Mouse (Mus musculus): Measurements from ENCODE around the gene Kcnab2. TPM values are rescaled to one million over a fixed set of nuclear protein-coding genes. Genes with fewer than 3 reads are reported as not detected.

The Kcnab2 gene
- total and polyA plus RNA-seq, 3 experiments, result 35.3 to 95.8 (median 58.3) TPM

DNA sequence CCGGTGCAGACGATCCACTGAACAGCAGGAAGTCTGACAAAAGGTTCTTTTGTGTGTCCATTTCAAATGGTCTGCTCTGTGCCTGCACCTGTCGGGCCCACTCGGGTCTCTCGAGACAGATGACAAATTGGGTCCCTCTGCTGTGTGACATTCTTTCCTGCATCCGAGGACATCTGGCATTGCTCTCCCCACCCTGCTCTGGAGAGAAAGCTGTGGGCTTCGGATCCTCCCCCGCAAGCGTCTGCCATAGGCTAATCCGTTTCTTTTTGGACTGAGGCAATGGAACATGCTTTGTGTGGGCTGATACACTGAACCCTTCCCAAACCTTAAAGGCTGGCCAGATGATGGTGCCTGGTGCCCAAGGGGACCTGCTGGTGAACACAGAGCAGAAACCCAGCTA, 24.6 kb downstream of the Kcnab2 start:
- no peak for TF ChIP-seq CHD2 (IDR thresholded peaks at IDR 0.05; ENCODE audit: low read length)
- no peak for TF ChIP-seq CTCF (conservative IDR thresholded peaks at IDR 0.05 in 1 of 2, IDR thresholded peaks at IDR 0.05 in 1 of 2; ENCODE audit: low read depth in 2 of 2, low read length in 2 of 2)
- TF ChIP-seq PAX5 (IDR thresholded peaks at IDR 0.05; ENCODE audit: low read length), result no peak
- TF ChIP-seq RAD21 (IDR thresholded peaks at IDR 0.05; ENCODE audit: low read depth, low read length), result no peak
- no peak overlapping the region for H3K27ac ChIP-seq (ENCODE audit: insufficient read depth, low read depth)
- H3K27me3 ChIP-seq (replicated peaks), result peaks cover 34% of the 10 kb centered on the region
- no peak overlapping the region for H3K9ac ChIP-seq (ENCODE audit: insufficient read depth, low read depth)
- peaks cover 6% of the 10 kb centered on the region for H3K9me3 ChIP-seq (replicated peaks; ENCODE audit: low read length)
- DNase-seq (ENCODE audit: extremely low read depth), result no peak
- in situ Hi-C loops (cut with MboI; ENCODE audit: low pct_ligation_motif_present, low pct_unique_long_range_greater_than_20kb, low sequenced_read_pairs) (no loop called here), dilution Hi-C loops (cut with MboI; ENCODE audit: extremely low pct_ligation_motif_present, extremely low pct_unique_long_range_greater_than_20kb, low sequenced_read_pairs) (no loop called here)
- H3K4me3 ChIP-seq (replicated peaks in 1 of 3; ENCODE audit: low read depth in 2 of 3, low read length in 2 of 3, poor library complexity in 1 of 3), result no peak overlapping the region
- no peaks in the 10 kb centered on the region for H3K36me3 ChIP-seq (replicated peaks in 1 of 2; ENCODE audit: control insufficient read depth in 1 of 2, insufficient read depth in 1 of 2, low read length in 1 of 2)
- H3K4me2 ChIP-seq (ENCODE audit: insufficient read depth, low read depth, poor library complexity, severe bottlenecking), result no peak overlapping the region
- H3K4me1 ChIP-seq (ENCODE audit: control insufficient read depth in 1 of 2, insufficient read depth in 2 of 2), result peaks cover 4 to 15% of the 10 kb centered on the region in 2 experiments
- peaks cover 2% of the 10 kb centered on the region; the same call in 1 of the 2 replicates for H3K79me2 ChIP-seq (replicated peaks; ENCODE audit: control insufficient read depth, extremely low read depth, insufficient read depth, poor library complexity, severe bottlenecking)

DNA sequence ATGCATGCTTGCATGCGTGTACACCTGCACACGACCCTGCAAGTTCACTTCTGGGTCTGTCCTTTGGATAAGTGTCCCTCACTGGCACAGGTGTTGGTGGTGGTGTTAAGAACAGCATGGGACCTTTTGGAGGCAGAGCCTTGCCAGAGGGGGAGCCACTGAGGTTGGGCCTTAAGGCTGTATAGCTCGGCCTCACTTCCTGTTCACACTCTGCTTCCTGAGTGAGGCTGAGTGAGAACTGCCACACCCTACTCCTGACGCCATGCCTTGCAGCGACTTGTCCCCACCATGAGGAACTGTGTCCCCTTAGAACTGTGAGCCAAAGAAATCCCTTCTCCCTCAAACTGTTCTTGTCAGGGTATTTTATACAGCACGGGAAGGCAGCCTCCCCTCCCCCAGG, 26.3 kb downstream of the Kcnab2 start:
- Histone ChIP-seq H3K27me3 (replicated peaks) (peaks cover 27% of the 10 kb centered on the region), H3K36me3 (replicated peaks in 1 of 2; ENCODE audit: control insufficient read depth in 1 of 2, insufficient read depth in 1 of 2, low read length in 1 of 2) (no peaks in the 10 kb centered on the region), H3K27ac (ENCODE audit: insufficient read depth, low read depth) (no peak overlapping the region), H3K4me1 (ENCODE audit: control insufficient read depth in 1 of 2, insufficient read depth in 2 of 2) (peaks cover 2 to 10% of the 10 kb centered on the region in 2 experiments), H3K79me2 (replicated peaks; ENCODE audit: control insufficient read depth, extremely low read depth, insufficient read depth, poor library complexity, severe bottlenecking) (peaks cover 14% of the 10 kb centered on the region; the same call in 1 of the 2 replicates), H3K4me2 (ENCODE audit: insufficient read depth, low read depth, poor library complexity, severe bottlenecking) (no peak overlapping the region), H3K9ac (ENCODE audit: insufficient read depth, low read depth) (no peak overlapping the region), H3K9me3 (replicated peaks; ENCODE audit: low read length) (peaks cover 6% of the 10 kb centered on the region), H3K4me3 (replicated peaks in 1 of 3; ENCODE audit: low read depth in 2 of 3, low read length in 2 of 3, poor library complexity in 1 of 3) (no peak overlapping the region)
- no peak for TF ChIP-seq CHD2 (IDR thresholded peaks at IDR 0.05; ENCODE audit: low read length)
- TF ChIP-seq RCOR1 (conservative IDR thresholded peaks at IDR 0.05; ENCODE audit: low read depth, low read length), result no peak
- TF ChIP-seq CTCF (conservative IDR thresholded peaks at IDR 0.05 in 1 of 2, IDR thresholded peaks at IDR 0.05 in 1 of 2; ENCODE audit: low read depth in 2 of 2, low read length in 2 of 2), result 0 out of 4 replicates have a peak, but pooled peaks of 1 of the 2 experiments have one; percentile 19
- in situ Hi-C loops (cut with MboI; ENCODE audit: low pct_ligation_motif_present, low pct_unique_long_range_greater_than_20kb, low sequenced_read_pairs) (no loop called here), dilution Hi-C loops (cut with MboI; ENCODE audit: extremely low pct_ligation_motif_present, extremely low pct_unique_long_range_greater_than_20kb, low sequenced_read_pairs) (no loop called here)
- DNase-seq (ENCODE audit: extremely low read depth), result no peak

DNA sequence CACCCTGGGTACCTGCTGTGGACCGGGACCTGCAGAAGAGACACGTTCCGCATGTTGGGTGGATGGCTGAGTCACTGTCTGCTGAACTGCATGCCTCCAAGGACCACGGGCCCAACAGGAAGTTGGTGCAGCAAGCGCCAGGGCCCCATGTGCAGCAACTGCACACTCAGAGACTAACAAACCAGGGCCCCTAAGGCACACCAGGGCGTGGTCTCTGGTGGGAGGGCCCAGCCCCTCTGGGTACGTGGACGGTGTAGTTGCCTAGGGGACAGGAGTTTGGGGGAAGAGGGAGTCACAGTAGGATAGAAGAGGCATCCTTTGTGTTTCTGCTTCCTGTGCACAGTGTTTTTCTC, 29.0 kb downstream of the Kcnab2 start:
- DNase-seq (ENCODE audit: extremely low read depth), result peak; percentile 94
- H3K4me2 ChIP-seq (ENCODE audit: insufficient read depth, low read depth, poor library complexity, severe bottlenecking), result peak overlapping the region; percentile 82; the same call in 1 of the 2 replicates
- H3K27me3 ChIP-seq (replicated peaks), result peaks cover 9% of the 10 kb centered on the region
- in situ Hi-C loops (cut with MboI; ENCODE audit: low pct_ligation_motif_present, low pct_unique_long_range_greater_than_20kb, low sequenced_read_pairs) (no loop called here), dilution Hi-C loops (cut with MboI; ENCODE audit: extremely low pct_ligation_motif_present, extremely low pct_unique_long_range_greater_than_20kb, low sequenced_read_pairs) (no loop called here)
- H3K36me3 ChIP-seq (replicated peaks in 1 of 2; ENCODE audit: control insufficient read depth in 1 of 2, insufficient read depth in 1 of 2, low read length in 1 of 2), result peaks cover 11 to 18% of the 10 kb centered on the region in 2 experiments
- peak overlapping the region; percentile 79 to 96 (median 88) for H3K4me3 ChIP-seq (replicated peaks in 1 of 3; ENCODE audit: low read depth in 2 of 3, low read length in 2 of 3, poor library complexity in 1 of 3)
- peaks cover 12 to 30% of the 10 kb centered on the region in 2 experiments for H3K4me1 ChIP-seq (ENCODE audit: control insufficient read depth in 1 of 2, insufficient read depth in 2 of 2)
- H3K27ac ChIP-seq (ENCODE audit: insufficient read depth, low read depth), result peak overlapping the region; percentile 85
- H3K9me3 ChIP-seq (replicated peaks; ENCODE audit: low read length), result peaks cover 6% of the 10 kb centered on the region
- H3K9ac ChIP-seq (ENCODE audit: insufficient read depth, low read depth), result peak overlapping the region; percentile 90
- peaks cover 21% of the 10 kb centered on the region for H3K79me2 ChIP-seq (replicated peaks; ENCODE audit: control insufficient read depth, extremely low read depth, insufficient read depth, poor library complexity, severe bottlenecking)
- TF ChIP-seq BHLHE40 (IDR thresholded peaks at IDR 0.05; ENCODE audit: low read depth, low read length) (peak; percentile 85), NELFE (IDR thresholded peaks at IDR 0.05; ENCODE audit: low read depth, low read length) (peak; percentile 86), SIN3A (IDR thresholded peaks at IDR 0.05; ENCODE audit: low read length) (peak; percentile 87; the same call in 1 of the 2 replicates), CHD2 (IDR thresholded peaks at IDR 0.05; ENCODE audit: low read length) (no peak), TCF12 (IDR thresholded peaks at IDR 0.05; ENCODE audit: low read depth, low read length) (peak; percentile 85), MAFK (IDR thresholded peaks at IDR 0.05; ENCODE audit: insufficient replicate concordance, low read length) (peak; percentile 60; the same call in 1 of the 2 replicates), ZMIZ1 (IDR thresholded peaks at IDR 0.05; ENCODE audit: low read depth, low read length) (peak; percentile 90), NRF1 (IDR thresholded peaks at IDR 0.05; ENCODE audit: low read depth, low read length) (0 out of 2 replicates have a peak, but pooled peaks have one; percentile 18), MAX (IDR thresholded peaks at IDR 0.05; ENCODE audit: low read length) (peak; percentile 84), TBP (conservative IDR thresholded peaks at IDR 0.05; ENCODE audit: low read depth, low read length) (peak; percentile 78), E2F4 (IDR thresholded peaks at IDR 0.05; ENCODE audit: insufficient replicate concordance, low read depth, low read length) (no peak), MXI1 (IDR thresholded peaks at IDR 0.05; ENCODE audit: low read depth, low read length) (peak; percentile 96), ETS1 (conservative IDR thresholded peaks at IDR 0.05; ENCODE audit: low read depth, low read length) (peak; percentile 49; the same call in 1 of the 2 replicates), PAX5 (IDR thresholded peaks at IDR 0.05; ENCODE audit: low read length) (no peak), MYC (IDR thresholded peaks at IDR 0.05; ENCODE audit: low read depth, low read length) (peak; percentile 83; the same call in 1 of the 2 replicates), CHD1 (IDR thresholded peaks at IDR 0.05; ENCODE audit: low read depth, low read length) (no peak), RAD21 (IDR thresholded peaks at IDR 0.05; ENCODE audit: low read depth, low read length) (no peak), ELF1 (IDR thresholded peaks at IDR 0.05; ENCODE audit: low read depth, low read length) (peak; percentile 80), POLR2A (IDR thresholded peaks at IDR 0.05; ENCODE audit: low read depth, low read length) (peak; percentile 87), IRF4 (IDR thresholded peaks at IDR 0.05; ENCODE audit: low read depth, low read length) (peak; percentile 47; the same call in 1 of the 2 replicates), KAT2A (IDR thresholded peaks at IDR 0.05; ENCODE audit: insufficient replicate concordance, low read length) (peak; percentile 48; the same call in 1 of the 2 replicates), HCFC1 (IDR thresholded peaks at IDR 0.05; ENCODE audit: low read depth, low read length) (peak; percentile 67), POLR2AphosphoS2 (IDR thresholded peaks at IDR 0.05; ENCODE audit: low read depth, low read length) (peak; percentile 37; the same call in 1 of the 2 replicates)

Data from CH12.LX (cell line).